Mouse (Mus musculus) embryonic facial prominence, embryonic 11.5 days (tissue): ENCODE measurements around the gene Samd8. TPM values are rescaled to one million over a fixed set of nuclear protein-coding genes. Genes with fewer than 3 reads are reported as not detected.
A peak's percentile ranks its signal among the peaks of the same experiment; 100 is the strongest.

Experiments
- ATAC-seq: fragments of 200-750 bp; cut with Nextera tagmentation; replicated peaks from 2 replicates; pipeline ENCODE4 v1.8.0; 2017; ENCODE audit warnings: low read depth; ENCODE audit not compliant: insufficient number of reproducible peaks, low FRiP score, low TSS enrichment
- DNase-seq: peaks from one replicate; pipeline ENCODE4 v3.0.0-alpha.2; 2015; ENCODE audit warnings: low spot score
- H3K27ac ChIP-seq: fragments of 300-500 bp; sonication (generic); replicated peaks from 2 replicates; pipeline ENCODE4 v1.5.1; 2014; ENCODE audit warnings: mild to moderate bottlenecking, low read depth, low read length, control low read depth
- H3K27me3 ChIP-seq: fragments of 300-500 bp; sonication (generic); 2 replicates; pipeline ENCODE4 v1.6.1; 2014; ENCODE audit warnings: mild to moderate bottlenecking, low read length, moderate library complexity, mixed read lengths; ENCODE audit not compliant: control insufficient read depth, insufficient read depth
- H3K36me3 ChIP-seq: fragments of 300-500 bp; sonication (generic); replicated peaks from 2 replicates; pipeline ENCODE4 v1.6.1; 2014; ENCODE audit warnings: low read depth, mild to moderate bottlenecking, low read length, moderate library complexity, mixed read lengths; ENCODE audit not compliant: control insufficient read depth, insufficient read depth
- H3K4me1 ChIP-seq: fragments of 300-500 bp; sonication (generic); 2 replicates; pipeline ENCODE4 v1.6.1; 2014; ENCODE audit warnings: low read length, mixed read lengths; ENCODE audit not compliant: control insufficient read depth, insufficient read depth
- H3K4me2 ChIP-seq: fragments of 300-500 bp; sonication (generic); 2 replicates; pipeline ENCODE4 v1.6.1; 2014; ENCODE audit warnings: low read depth, mild to moderate bottlenecking, control low read depth, low read length, moderate library complexity
- H3K4me3 ChIP-seq: fragments of 300-500 bp; sonication (generic); 2 replicates; pipeline ENCODE4 v1.5.1; 2014; ENCODE audit warnings: low read depth, low read length, control low read depth
- H3K9ac ChIP-seq: fragments of 300-500 bp; sonication (generic); replicated peaks from 2 replicates; pipeline ENCODE4 v1.6.1; 2014; ENCODE audit warnings: mild to moderate bottlenecking, control low read depth, low read length
- H3K9me3 ChIP-seq: fragments of 300-500 bp; sonication (generic); replicated peaks from 2 replicates; pipeline ENCODE4 v1.6.1; 2016; ENCODE audit warnings: mild to moderate bottlenecking, low read length, inconsistent platforms, mixed read lengths; ENCODE audit not compliant: control insufficient read depth
- WGBS: fragments of 180-500 bp; shearing (Covaris S2); extraction: QIAGEN DNeasy Blood & Tissue Kit; methylation state at CpG from one replicate; pipeline ENCODE4 v1.1.7; 2014; 5-methylcytosine and 5-hydroxymethylcytosine counted together
- polyA plus RNA-seq: library from polyadenylated mRNA; unstranded; fragments of >200 nt; fragmentation: Nextera tagmentation; extraction: Ambion mirVana; gene quantifications from 2 replicates; pipeline ENCODE4 v1.2.1, GENCODE M21; 2014

Gene Samd8
- 11.9 and 13.8 TPM in 2 replicates for polyA plus RNA-seq

DNA sequence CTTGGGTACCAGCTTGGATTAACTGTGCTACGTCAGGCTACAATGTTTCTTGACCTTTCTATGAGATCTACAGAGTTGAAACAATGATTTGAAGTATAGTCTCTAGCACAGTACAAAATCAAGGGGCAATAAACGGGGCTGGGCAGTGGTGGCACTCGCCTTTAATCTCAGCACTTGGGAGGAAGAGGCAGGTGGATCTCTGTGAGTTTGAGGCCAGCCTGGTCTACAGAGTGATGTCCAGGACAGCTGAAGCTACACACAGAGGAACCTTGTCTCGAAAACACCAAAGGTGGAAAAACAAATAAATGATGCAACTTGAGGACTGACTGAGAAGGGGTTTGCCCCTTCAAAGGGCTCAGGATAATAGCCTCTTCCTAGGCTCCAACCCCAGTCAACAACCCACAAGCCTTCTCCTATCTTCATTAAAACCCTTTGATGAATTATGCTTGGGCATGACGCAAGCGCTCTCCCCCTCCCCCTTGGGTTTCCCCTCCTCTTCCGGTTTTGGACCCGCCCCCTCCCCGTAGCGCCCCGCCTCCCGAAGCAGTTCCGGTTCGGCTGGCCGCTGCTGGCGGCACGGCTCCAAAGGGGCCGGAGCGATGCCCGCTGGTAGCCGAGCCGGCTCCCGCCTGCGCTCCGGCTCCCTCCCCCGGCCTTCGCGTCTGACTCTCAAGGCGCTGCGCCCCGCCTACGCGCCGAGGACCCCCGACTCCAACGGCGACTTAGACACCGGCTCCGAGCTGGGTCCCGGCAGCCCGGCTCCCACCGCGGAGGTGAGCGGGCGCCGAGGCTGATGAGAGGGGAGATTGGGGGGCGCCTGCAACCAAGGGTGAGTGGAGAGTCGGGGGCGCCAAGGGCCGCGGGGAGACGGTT, at the start of gene Samd8:
Gene Samd8 (plus strand): TSS at position 524 of the 873 bp plus-strand sequence.
- DNase-seq (peak; percentile 91), ATAC-seq (peak; percentile 86)
- no peaks in the 10 kb centered on the region for H3K27me3 ChIP-seq
- no peaks in the 10 kb centered on the region for H3K4me1 ChIP-seq
- H3K27ac ChIP-seq, result peak within 1 kb of the TSS; percentile 63
- peak within 1 kb of the TSS; percentile 83 for H3K4me2 ChIP-seq
- peak within 1 kb of the TSS; percentile 78 for H3K4me3 ChIP-seq
- 7% methylated on average over 52 of the region's 52 CpGs for WGBS
- no peaks in the 10 kb centered on the region for H3K36me3 ChIP-seq
- H3K9ac ChIP-seq, result peak within 1 kb of the TSS; percentile 68
- H3K9me3 ChIP-seq, result no peaks in the 10 kb centered on the region

DNA sequence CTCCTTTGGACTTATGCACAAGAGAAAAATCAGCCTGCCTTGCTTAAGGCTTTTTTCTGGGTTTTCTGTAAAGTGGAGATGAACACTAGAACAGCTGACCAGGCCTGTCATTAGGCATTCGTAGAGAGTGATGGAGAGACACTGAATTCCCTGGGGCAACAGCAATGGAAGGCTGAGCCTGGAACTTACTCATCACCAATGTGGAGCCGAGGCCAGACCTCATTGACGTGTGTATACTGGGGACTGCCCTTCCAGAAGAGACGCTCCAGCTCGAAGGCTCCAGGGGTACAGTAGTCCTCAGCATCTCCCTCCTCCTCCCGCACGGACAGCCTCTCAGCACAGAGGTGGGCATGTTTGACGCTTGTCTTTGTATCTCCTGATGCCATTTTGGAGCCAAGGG, 47.6 kb upstream of the Samd8 start:
- 86% methylated on average over 8 of the region's 8 CpGs for WGBS
- no peak overlapping the region for H3K4me2 ChIP-seq
- no peak for DNase-seq
- H3K36me3 ChIP-seq, result no peaks in the 10 kb centered on the region
- H3K27me3 ChIP-seq, result no peaks in the 10 kb centered on the region
- no peak overlapping the region for H3K4me3 ChIP-seq
- no peak overlapping the region for H3K9ac ChIP-seq
- no peak for ATAC-seq
- H3K4me1 ChIP-seq, result no peaks in the 10 kb centered on the region
- H3K27ac ChIP-seq, result no peak overlapping the region
- no peaks in the 10 kb centered on the region for H3K9me3 ChIP-seq

GRCm38 (mm10) chr14:21703255-21703654, 47.1 kb upstream of the Samd8 start:
- 77% methylated on average over 5 of the region's 5 CpGs for WGBS
- ATAC-seq (no peak), DNase-seq (no peak)
- H3K27ac ChIP-seq, result no peak overlapping the region
- no peak overlapping the region for H3K9ac ChIP-seq
- H3K27me3 ChIP-seq, result no peaks in the 10 kb centered on the region
- H3K4me2 ChIP-seq, result no peak overlapping the region
- H3K36me3 ChIP-seq, result no peaks in the 10 kb centered on the region
- H3K4me1 ChIP-seq, result no peaks in the 10 kb centered on the region
- no peak overlapping the region for H3K4me3 ChIP-seq
- H3K9me3 ChIP-seq, result no peaks in the 10 kb centered on the region

GRCm38 (mm10) chr14:21705462-21705861, 44.9 kb upstream of the Samd8 start:
- Histone ChIP-seq H3K27me3 (no peaks in the 10 kb centered on the region), H3K36me3 (no peaks in the 10 kb centered on the region), H3K27ac (no peak overlapping the region), H3K4me3 (no peak overlapping the region), H3K9me3 (no peaks in the 10 kb centered on the region), H3K4me2 (no peak overlapping the region), H3K9ac (no peak overlapping the region), H3K4me1 (no peaks in the 10 kb centered on the region)
- ATAC-seq (no peak), DNase-seq (no peak)
- WGBS, result 85% methylated on average over 2 of the region's 2 CpGs

- H3K36me3 ChIP-seq, result no peaks in the 10 kb centered on the region
- H3K27me3 ChIP-seq, result no peaks in the 10 kb centered on the region
- no peak overlapping the region for H3K4me2 ChIP-seq
- ATAC-seq (no peak), DNase-seq (peak; percentile 45)
- H3K9ac ChIP-seq, result no peak overlapping the region
- H3K9me3 ChIP-seq, result no peaks in the 10 kb centered on the region
- WGBS, result 48% methylated on average over 12 of the region's 12 CpGs
- H3K27ac ChIP-seq, result peak overlapping the region; percentile 29; the same call in 1 of the 2 replicates
- no peak overlapping the region for H3K4me3 ChIP-seq
- no peaks in the 10 kb centered on the region for H3K4me1 ChIP-seq
Observed at GRCm38 (mm10) chr14:21706759-21707571, 43.4 kb upstream of the Samd8 start.

DNA sequence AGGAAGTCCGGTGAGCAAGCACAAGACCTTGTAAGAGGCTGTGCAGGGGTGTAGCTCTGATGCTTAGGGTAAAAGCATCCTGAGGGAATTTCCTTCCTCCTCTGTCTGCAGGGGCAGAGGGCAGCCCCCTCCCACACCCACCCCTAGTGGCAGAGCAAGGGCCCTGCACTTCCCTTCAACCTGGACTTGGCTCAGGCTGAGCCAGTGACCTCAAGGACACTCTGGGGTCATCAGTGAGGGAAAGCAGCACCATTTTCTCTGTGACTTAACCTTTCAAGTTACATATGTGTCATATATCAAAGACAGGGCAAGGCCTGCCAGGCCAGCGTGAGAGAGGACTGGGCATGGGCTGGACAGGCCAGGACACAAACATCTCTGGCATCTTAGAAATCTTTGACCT, 40.8 kb upstream of the Samd8 start:
- 45% methylated on average over 2 of the region's 2 CpGs for WGBS
- Histone ChIP-seq H3K4me2 (no peak overlapping the region), H3K4me1 (no peaks in the 10 kb centered on the region), H3K36me3 (no peaks in the 10 kb centered on the region), H3K27me3 (no peaks in the 10 kb centered on the region), H3K27ac (no peak overlapping the region), H3K4me3 (no peak overlapping the region), H3K9me3 (no peaks in the 10 kb centered on the region), H3K9ac (no peak overlapping the region)
- ATAC-seq (no peak), DNase-seq (no peak)

GRCm38 (mm10) chr14:21711231-21711630, 39.1 kb upstream of the Samd8 start:
- H3K27ac ChIP-seq, result no peak overlapping the region
- no peak overlapping the region for H3K4me2 ChIP-seq
- H3K4me3 ChIP-seq, result no peak overlapping the region
- no peaks in the 10 kb centered on the region for H3K9me3 ChIP-seq
- no peaks in the 10 kb centered on the region for H3K27me3 ChIP-seq
- DNase-seq, result no peak
- H3K36me3 ChIP-seq, result no peaks in the 10 kb centered on the region
- WGBS, result 73% methylated on average over 2 of the region's 2 CpGs
- no peak for ATAC-seq
- H3K4me1 ChIP-seq, result no peaks in the 10 kb centered on the region; the same call in 1 of the 2 replicates
- H3K9ac ChIP-seq, result no peak overlapping the region

GRCm38 (mm10) chr14:21714486-21714885, 35.8 kb upstream of the Samd8 start, which contains the start of gene Dupd1:
Gene Dupd1 (minus strand): TSS chr14:21714576.
- WGBS, result 53% methylated on average over 5 of the region's 5 CpGs
- DNase-seq (no peak), ATAC-seq (no peak)
- no peak within 1 kb of the TSS for H3K27ac ChIP-seq
- no peaks in the 10 kb centered on the region; the same call in 1 of the 2 replicates for H3K4me1 ChIP-seq
- no peak within 1 kb of the TSS for H3K4me3 ChIP-seq
- H3K36me3 ChIP-seq, result no peaks in the 10 kb centered on the region
- H3K27me3 ChIP-seq, result no peaks in the 10 kb centered on the region
- H3K9me3 ChIP-seq, result no peaks in the 10 kb centered on the region
- no peak within 1 kb of the TSS for H3K4me2 ChIP-seq
- no peak within 1 kb of the TSS for H3K9ac ChIP-seq
